Mouse (Mus musculus): Measurements from ENCODE around the gene Pqlc3.

- TF ChIP-seq CTCF (IDR thresholded peaks at IDR 0.05) (no peak), EP300 (IDR thresholded peaks at IDR 0.05) (no peak)
These were observed 23.1 kb downstream of the Pqlc3 start for GRCm38 (mm10) chr12:16977120-16977519.

Measured in lung, postnatal 0 days (tissue).